Mouse (Mus musculus): Measurements from ENCODE around the gene Gm7929.
"Not testable (repeated sequence)": the region's sequence is repeated elsewhere in the genome, so short reads cannot be mapped to it uniquely, and the experiment has no call there.

DNA sequence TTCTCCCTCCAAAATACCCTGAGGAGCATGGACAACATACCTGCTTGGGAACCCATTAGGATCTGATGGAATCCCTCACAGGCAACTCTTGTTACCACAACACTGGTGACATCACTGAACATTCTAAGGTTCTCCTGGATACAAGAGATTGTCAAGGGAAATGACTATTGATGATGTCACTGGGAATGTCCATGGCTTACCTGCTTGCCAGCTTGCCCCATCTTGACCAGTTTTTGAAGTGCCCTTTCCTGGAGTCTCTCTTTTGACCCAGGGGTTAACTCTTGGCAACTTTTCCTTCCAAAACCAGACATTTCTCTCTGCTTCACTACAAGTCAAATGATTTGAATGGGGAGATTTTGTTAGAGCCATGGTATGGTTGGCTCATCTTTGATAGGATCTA, 21.9 kb upstream of the Gm7929 start, which contains the start of gene Gm47189:
- TF ChIP-seq EP300 (IDR thresholded peaks at IDR 0.05; ENCODE audit: insufficient read depth, low read depth, low read length); POLR2A (IDR thresholded peaks at IDR 0.05; ENCODE audit: insufficient read depth, low read length); CTCF (IDR thresholded peaks at IDR 0.05; ENCODE audit: low read depth, low read length): not testable (repeated sequence)
